Mouse (Mus musculus): Measurements from ENCODE around the gene Gnl3l.

DNA sequence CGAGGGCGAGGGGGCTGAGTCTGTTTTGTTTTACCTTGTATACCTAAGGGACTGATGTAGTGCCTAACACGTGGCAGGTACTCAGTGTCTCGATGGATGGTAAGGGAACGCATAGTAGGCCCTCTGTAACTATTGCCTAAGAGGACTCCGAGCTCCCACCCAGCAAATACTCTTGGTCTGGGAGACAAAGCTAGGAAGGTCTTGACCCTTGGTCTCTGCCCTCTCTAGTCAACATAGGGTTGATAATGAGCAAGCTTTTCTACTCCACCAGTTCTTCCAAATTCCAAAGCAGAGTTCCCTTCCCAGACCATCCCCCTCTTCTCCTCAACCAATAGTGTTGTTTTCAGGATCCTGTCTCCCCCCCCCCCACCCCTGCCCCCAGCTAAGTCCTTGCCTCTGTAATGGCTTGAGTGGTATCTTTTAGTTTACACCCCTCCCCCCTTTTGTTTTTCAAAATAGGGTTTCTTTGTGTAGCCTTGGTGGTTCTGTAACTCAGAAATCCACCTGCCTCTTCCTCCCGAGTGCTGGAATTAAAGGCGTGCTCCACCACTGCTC, 32.6 kb upstream of the Gnl3l start:
- TF ChIP-seq CTCF (IDR thresholded peaks at IDR 0.05; ENCODE audit: low read depth, low read length) (no peak), POLR2A (IDR thresholded peaks at IDR 0.05; ENCODE audit: borderline replicate concordance, low read depth, low read length) (no peak)

Measured in bone marrow macrophage, adult 2 months (primary cell).